Mouse (Mus musculus) layer of hippocampus, adult 9-10 months (tissue): ENCODE results near the gene Slc4a3.
A peak's percentile ranks its signal among the peaks of the same experiment; 100 is the strongest.

Experiments used
- DNase-seq: peaks from one replicate; pipeline ENCODE4 v3.0.0; 2022; ENCODE audit warnings: low spot score

Slc4a3 gene

DNA sequence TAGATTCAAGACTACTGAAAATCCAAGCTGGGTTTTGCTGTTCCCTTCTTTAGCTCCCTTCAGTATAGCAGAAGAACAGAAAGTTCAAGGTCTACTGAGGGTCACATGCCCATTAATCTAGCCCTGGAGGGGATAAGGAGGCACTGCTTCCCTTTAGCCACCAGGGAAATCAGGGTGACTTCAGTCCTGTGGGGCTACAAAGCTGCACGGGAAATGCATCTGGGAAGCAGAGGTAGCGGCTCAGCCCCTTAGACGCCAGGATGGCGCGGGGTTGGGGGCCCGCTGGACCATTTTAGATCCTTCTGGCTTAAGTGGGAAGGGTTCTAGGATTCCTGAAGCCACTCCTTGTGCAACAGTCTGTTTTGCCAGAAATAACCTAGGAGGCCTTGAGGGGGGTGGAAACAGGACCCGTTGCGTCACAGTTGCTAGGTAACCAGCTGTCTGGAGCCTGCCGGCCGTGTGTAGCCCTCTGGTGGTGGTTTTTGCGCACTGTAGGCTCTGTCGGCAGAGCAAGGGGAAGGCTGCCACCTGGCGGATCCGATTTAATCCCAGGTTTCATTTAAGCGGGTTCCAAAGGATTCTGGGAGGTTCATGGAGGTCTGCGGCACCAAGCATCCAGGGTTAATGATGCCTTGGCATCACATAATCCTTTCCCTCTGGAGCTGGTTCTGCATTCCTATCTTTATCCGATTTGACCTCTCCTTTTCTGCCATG lies 13.3 kb downstream of the Slc4a3 start:
- DNase-seq = peak; percentile 94

DNA sequence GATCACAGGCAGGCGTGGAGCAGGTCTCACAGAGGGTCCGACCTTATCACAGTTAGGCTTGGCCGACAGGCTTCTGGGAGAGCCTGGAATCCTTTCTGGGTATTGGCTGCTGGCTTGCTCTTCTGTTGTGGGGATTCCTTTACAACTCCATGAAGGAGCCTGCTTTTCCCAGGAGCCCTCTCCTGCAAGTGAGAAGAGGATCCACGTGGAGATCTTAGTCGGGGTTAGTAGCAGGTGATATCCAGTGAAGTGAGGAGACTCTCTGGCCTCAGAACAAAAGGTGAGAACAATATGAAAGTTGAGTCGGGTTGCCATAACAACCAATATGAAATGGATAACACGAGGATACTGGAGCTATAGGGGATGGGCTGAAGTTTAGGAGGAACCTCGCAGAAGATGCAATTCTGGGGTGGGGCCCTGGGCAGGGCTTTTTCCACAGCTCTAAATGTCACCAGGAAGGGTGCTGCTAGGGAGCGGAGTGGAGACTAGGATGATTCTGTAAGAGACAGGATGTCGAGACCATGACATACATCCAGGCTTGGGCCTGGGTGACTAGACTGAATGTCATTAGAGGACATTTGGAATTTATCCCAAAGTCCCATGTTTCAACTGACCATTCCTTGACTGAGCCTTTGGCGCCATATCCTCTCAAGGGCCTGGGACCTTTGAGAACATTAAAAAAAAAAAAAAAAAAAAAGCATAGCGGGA lies 14.3 kb downstream of the Slc4a3 start:
- DNase-seq = no peak

DNA sequence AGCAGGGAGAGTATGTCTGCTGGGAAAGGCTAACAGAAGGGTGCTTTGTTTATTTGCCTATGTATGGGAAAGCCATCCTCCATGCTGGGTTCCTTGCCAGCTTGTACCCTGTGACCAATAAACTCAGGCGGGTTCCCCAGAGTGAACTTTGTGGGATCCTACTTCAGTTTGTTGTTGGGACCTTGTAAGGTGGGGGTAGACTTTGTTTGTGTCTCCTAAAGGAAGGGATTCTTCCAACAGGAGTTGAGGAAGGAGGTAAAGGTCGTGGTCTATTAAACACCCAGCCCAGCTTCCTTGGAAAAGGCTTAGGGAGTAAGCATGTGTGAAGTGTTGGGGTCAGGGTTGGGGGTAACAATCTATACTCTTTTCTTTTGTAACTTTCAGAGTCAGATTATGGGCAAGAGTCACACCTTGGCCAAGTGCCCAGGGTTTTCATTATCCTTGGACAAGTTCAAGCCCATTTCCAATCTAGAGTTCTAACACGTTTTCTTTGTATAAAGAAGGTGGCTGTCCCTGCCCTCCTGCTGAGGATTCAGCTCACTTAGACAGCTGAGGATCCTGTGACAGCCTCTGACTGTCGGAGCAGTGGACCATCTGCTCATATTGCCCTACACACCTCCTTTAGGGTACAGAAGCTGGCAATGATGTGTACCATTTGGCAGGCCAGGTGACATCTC lies 15.3 kb downstream of the Slc4a3 start:
- DNase-seq = no peak

DNA sequence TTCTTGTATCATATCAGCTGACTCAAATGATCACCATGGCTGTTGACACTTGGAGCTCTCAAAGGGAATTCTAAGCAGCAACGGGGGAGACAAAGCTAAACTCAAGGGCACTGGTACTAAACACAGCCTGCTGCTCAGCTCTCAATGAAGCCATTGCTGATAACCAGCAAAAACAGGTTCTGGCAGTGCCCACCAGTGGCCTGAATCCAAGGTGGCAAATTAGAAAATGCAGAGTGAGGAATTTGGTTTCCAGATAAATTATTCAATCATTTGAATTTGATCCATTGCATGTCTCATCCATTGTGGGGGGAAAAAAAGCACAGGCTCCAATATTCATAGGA lies 15.8 kb downstream of the Slc4a3 start:
- no peak for DNase-seq

DNA sequence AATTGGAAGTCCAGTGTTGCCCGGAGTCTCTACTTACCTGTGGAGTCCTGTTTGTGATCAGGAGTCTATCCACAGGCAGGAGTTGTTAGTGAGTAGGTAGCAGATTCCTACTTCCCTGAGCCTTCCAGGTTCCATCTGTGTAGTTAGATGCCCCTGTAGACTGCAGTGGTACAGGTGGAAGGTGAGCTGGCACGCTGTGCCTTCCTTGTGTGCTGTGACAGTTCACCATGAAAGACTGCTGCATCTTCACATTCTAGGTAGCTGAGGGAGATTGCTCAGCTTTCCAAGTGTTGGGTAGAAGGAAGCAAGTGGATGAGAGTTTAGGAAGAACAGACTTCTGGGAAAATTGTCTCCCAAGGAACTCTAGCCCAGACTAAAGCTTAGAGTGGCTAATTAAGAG lies 18.0 kb downstream of the Slc4a3 start:
- DNase-seq = no peak

DNA sequence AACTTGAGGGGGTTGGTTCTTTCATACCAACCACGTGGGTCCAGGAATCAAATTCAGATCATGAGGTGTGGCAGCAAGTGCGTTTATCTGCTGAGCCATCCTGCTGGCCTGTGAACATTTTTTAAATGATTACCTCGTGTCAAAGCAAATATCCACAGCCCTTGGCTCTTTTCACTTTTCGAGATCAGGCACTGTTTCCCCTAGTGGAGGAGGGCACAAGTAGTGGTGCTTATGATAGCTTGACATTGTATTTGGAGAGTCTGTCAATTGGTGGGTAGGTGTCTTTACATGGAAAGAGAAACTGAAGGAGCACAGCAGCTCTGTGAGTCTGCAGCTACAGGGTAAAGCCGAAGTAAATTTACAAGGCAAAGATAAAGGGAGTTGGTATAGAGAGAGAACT lies 18.9 kb downstream of the Slc4a3 start:
- DNase-seq = no peak

DNA sequence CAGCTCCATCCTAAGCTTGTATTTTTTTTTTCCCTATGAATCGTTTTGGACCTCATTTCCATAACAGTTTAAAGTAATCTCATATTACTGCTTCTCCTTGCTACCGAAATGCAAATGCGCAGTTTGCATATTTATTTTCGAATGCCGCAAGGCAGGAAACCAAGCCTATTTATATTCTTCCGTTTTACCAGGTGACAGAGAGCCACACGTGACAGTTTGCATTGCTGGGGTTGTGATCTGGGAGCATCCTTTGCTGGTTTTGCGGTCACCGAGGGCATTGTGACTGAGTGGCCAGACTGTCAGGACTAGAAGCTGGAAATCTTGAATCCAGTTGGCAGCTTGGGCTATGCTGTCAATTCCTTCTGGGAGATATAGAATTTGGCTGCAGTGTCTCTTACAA lies 19.6 kb downstream of the Slc4a3 start:
- no peak for DNase-seq

DNA sequence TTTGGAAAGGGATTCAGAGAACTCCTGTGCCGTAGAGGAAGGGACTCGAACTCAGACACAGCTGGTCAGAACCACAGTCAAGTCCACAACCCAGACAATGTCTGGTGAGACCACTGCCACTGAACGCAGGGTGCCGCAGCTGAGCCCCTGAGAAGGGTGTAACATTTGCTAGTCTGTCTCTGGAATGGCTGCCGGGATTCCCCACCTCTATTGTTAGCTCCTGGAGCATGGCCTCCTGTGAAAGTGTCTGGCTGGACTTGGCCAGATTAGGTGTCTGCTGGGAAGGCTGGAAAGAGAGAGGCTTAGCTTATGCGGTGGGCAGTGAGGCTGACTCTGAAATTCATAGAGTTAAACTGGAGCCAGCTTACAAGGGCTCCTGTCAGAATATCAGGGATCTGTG lies 24.3 kb downstream of the Slc4a3 start:
- DNase-seq = no peak

DNA sequence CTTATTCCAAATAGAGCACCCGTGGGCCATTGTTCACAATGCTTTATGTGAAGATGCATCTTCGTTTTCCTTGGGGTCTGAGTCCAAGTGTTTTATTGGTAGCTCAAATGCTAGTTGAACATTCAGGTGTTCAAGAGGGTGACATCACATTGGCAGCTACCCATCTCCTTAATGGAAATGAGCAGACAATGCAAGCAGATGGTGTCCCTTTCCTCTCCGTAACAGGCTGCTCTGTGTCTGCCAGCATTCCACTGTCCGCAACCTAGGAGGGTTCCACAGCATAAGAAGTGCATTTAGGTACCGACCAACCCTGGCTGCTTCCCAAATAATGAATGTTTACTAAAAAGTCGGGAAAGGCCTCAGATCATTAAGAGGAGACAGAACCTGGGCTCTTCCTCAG lies 26.7 kb downstream of the Slc4a3 start:
- no peak for DNase-seq

DNA sequence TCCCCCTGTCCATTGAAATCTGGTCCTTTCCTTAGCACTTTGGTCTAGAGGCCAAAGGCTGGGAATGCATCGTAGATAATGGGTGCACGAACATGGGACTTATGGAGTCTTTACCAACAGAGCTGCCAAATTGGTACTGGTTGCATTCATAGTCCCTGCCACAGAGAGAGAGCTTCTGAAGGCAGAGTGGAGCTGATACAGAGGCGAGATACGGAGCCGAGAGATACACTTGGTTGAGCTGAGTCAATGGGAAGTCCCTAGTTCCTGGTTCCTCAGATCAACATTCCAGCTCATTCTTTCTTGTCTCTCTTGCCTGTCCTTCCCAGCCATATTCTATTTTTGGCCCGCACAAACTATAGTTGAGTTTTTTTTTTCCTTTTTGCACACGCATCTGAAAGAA lies 27.6 kb downstream of the Slc4a3 start:
- DNase-seq = no peak

DNA sequence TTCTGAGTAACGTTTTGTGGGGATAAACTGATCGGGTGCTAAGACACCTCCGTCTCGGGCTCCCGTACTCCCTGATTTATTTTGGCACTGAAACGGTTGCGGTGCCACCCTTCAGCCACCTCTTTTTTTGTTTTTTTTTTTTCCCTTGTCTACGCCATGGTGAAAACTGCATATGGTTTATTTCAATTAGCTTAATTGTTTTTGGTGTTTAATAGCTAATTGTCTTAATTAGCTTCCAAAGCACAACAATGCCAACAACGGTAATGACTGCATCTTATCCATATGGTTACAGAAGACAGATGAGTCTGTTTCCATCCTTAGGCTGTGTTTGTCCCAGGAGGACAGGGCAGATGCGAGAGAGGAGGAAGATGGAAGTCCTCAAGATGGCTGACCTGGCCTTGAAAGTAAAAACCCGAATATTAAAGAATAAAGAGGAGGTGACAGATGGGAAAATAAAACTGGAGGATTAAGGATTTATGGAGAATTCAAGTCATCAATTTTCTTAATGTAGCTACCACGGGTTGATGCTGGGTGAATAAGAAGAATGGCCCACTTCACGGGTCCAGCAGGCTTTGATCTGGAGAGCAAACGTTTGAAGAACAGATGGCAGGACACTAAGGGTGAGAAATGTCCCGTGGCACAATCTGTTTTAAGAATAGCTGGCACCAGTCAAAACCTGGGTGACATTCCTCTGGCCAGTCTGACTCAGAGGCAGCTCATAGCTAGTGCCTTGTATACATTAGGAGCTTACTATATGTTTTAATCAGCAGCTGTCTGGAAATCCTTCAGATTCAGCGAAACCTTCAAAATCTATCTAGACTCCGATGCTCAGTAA lies 28.6 kb downstream of the Slc4a3 start:
- no peak for DNase-seq

DNA sequence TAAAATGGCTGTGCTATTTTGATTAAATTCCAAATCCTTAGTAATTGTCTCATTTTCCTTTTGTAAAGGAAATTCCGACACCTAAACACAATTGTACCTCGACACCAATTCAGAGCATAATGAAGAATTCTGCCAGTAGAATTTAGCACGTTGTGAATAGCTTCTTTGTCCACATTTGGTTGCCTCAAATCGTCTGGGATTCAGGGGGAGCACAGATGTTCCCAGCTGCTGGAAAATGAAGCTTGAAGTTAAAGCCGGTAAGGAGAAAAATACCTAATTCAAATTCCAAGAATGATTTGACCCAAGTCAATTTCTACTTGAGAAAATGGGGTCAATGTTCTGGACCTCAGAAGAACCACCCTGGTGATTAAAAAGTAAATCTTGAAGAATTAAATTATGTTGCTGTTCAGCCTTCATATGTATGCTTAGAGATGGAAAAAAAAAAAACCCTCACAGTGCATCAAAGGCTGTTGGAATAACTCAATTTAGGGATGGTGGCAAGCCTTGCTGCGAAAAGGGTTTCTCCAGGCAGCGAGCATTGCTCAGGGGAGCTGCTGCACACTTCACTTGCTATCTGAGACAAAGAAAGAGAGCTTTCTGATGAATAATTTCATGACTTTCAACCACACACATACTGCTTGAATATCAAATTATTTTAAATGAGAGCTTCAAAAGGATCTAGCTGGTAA lies 36.0 kb downstream of the Slc4a3 start:
- no peak for DNase-seq

DNA sequence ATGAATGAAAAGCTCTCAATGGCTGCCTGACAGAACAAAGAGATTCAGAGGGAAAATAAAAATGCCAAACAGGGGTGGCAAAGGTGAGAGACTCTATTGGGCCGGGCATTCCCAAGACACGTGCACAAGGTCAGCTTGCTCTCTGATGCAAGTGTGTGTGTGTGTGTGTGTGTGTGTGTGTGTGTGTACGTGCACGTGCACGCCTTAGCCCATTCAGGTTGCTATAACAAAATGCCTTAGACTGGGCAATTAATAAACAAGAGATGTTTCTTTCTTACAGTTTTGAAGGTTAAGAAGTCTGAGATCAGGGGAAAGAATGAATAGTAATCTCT lies 36.5 kb downstream of the Slc4a3 start:
- DNase-seq = no peak

DNA sequence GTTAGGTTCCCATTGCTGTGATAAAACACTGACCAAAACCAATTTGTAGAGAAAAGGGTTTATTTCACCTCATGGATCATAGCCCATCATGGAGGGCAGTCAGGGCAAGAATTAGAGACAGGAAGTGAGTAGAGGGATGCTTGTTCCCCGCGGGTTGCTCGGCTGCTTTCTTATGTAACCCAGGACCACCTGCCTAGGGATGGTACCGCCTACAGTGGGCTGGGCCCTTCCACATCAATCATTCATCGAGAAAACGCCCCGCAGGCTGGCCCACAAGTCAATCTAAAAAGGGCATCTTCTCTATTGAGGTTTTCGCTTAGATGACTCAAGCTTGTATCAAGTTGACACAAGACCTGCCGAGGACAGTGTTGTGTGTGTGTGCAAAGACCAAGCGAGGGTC lies 37.0 kb downstream of the Slc4a3 start:
- DNase-seq = no peak

DNA sequence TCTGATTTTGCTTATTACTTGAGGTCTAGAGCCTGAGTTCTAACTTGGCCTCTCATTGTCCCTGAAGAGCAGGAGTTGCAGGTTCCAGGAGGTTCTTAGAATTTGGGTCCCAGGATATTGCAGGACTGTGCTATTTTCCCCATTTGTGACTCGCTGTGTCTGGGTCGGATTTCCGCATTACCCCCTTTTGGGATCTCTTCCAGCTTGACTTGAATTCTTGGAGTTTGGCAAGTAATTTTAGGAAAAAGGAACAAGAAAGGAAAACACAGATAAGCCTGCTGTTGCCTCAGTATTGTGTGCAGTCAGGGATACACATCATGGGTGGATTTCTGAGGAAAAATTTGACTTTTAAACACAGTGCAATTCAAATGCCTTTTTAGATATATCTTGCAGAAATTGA lies 40.7 kb downstream of the Slc4a3 start:
- DNase-seq = no peak

DNA sequence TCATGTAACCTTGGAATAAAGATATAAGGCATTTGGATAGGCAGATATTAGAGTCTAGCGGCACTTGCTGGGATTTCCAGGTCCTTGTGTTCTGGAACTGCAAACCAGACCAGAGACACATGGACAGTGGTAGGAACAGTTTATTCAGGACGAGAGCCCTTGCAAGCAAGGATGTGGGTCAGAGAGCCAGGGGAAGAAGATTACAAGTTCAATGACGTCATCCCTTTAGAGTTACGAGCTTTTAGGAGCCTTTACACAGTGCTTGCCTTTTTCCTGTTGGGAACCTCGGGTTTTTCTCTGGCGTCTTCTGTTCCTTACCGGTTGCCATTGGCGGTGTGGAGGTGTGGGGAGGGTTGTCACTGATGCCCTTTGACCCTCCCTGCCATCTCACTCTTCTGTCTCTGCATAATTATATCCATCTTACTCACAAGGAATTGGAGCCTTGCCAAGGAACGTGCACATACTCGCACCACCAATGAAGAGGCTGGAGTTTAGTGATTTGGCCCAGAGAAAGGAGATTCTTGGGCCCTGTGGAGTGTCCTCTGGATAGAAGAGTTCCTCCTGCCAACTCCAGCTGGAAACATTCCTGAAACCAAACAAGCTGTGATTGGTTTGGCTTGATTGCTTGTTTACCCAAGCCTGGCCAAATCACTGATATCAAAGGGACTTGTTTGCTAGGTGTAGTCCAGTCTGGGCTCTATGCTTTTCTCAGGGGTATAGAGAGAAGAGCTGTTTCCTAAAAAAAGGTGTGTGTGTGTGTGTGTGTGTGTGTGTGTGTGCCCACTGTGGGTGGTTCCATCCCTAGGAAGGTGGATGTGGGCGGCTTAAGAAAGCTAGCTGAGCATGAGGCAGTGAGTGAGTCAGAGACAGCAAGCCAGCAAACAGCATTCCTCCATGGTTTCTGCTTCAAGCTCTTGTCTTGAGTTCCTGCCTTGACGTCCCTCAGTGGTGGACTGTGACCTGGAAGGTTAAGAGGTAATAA lies 42.0 kb downstream of the Slc4a3 start:
- no peak for DNase-seq

DNA sequence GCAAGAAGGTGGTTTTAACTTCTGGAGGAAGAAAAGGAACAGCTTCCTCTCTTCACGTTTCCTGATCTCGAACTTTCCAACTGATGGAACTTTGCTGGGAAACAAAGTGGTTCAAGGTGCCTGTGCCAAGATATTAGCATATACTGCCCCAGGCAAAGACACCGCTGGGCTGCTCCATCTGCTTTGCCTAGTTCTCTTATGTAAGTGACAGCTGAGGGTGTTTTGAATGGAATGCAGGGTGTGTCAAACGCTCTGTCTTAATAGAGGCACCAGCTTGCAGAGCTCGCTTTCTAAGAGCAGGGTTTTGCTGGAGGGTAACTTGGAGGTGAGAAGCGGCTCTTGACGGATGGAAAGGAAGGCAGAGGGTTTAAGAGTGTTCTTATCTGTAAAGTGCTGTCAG lies 42.8 kb downstream of the Slc4a3 start:
- DNase-seq = no peak

DNA sequence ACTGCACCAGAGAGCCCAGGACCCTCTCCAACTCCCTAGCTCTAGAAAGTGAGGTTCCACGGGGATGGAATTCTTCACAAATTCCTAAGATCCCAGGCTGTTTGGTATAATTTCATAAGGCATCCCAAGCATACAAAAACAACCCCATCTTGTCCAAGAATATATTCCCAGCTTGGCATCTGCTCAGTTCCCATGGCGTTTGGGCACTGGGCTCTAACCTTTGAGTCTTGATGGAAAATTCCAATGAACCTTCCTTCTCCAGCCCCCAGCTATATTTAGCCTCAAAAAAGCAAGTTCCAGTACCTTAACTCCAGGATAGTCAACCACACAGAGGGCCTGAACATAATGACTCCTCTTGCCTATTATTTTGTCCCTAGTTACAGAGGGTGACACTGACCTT lies 43.9 kb downstream of the Slc4a3 start:
- no peak for DNase-seq

DNA sequence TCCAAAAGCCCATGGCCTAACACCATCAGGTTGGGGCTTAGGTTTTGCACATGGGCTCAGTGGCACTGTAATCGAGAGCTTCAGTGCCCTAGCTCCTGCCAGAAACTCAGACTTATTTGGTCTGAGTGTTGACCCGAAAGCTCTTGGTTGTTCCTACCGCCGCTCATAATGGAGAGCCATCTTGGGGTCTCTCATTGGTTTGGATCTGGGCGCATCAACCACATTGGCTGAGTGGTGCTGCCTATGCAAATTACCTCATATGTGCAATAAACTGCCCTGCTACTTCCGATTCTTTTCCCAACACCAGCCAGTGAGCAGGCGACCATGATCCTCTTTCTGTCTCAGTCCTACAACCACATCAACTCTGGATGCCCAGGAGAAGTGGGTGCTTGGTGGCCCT lies 47.9 kb downstream of the Slc4a3 start:
- DNase-seq = no peak

DNA sequence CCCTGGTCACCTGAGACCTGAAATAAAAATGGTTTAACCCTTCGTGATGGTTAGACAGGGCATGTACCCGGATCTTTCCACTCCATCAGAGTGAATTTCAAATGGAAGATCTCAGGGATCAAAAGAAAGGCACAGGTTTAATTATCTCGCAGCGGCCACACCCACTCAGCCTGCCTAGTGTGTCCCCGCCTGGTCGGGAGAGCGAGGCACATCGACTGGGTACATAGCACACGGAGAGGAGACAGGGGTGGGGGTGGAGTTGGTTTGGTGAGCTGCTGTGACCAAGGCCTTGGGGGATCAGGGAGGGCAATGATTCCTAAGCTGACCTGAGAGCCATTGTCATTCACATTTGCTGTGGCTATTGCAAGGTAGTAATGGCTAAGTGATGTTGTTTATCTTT lies 48.8 kb downstream of the Slc4a3 start:
- no peak for DNase-seq

DNA sequence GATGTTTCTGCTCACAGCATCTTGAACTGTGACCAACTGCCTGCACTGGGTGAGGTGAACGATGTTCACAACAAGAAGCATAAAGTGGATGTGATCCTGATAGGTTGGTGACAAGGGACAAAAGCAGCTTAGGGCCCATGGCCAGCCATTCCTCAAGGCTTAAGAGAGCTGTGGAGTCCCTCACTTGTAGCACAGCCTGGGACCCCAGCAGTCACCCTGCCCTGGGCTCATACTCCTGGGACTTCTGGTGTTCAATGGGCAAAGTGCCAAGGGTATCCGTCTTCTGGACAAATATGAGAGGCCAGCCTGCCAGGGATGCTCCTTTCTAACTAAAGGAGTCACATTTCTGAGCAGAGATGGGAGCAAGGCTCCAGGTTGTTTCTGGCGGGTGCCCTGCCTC lies 49.9 kb downstream of the Slc4a3 start:
- no peak for DNase-seq
